Comparison of ENCODE assay signal across 18 mouse cellular contexts in the genomic region with DNA sequence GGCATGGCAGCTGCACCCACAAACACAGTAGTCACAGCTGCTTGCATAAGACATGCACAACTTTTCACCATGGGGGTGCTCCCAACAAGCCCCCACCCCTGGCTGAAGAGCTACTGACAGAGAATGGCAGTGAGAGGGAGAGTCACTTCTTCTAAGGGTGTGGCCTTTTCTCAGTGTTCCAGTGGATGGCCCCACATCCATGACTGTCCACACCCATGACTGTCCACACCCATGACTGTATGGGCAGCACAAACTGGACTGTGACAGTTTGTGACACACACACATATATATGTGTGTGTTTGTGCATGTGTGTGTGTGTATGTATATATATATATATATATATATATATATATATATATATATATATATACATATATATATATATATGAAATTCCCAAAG. TPM values are rescaled to one million over a fixed set of nuclear protein-coding genes. Genes with fewer than 3 reads are reported as not detected.
DNase-seq lines count a peak whose midpoint lies in the region; ATAC-seq and TF ChIP-seq lines count a peak whose summit lies in the region.
"Had no signal": no experiment of that assay in that cellular context is flagged by ENCODE, and none has a peak within 500 bp of the region (broad histone marks: within the 10 kb centered on the region; RNA-seq: fewer than 3 reads in every experiment).

No protein-coding gene starts in this region.

- no peaks in the 10 kb centered on the region for H3K27me3 ChIP-seq in intestine, embryonic 14.5 days (replicated peaks; ENCODE audit: control insufficient read depth, insufficient read depth, low read length)
- H3K27me3 ChIP-seq in intestine, embryonic 15.5 days (replicated peaks): no peaks in the 10 kb centered on the region
- H3K27me3 ChIP-seq in lung, embryonic 14.5 days (ENCODE audit: insufficient read depth, low read length): no peaks in the 10 kb centered on the region
- H3K27me3 ChIP-seq in hindbrain, embryonic 14.5 days (ENCODE audit: control insufficient read depth, insufficient read depth, low read length): no peaks in the 10 kb centered on the region
- H3K27me3 ChIP-seq: embryonic facial prominence, embryonic 12.5 days; heart, embryonic 12.5 days; liver, embryonic 15.5 days; neural tube, embryonic 12.5 days had no signal

- H3K4me2 ChIP-seq in intestine, embryonic 14.5 days (ENCODE audit: low read length): no peak overlapping the region
- no peak overlapping the region for H3K4me2 ChIP-seq in intestine, embryonic 15.5 days (replicated peaks)
- H3K4me2 ChIP-seq in lung, embryonic 14.5 days: no peak overlapping the region
- no peak overlapping the region for H3K4me2 ChIP-seq in hindbrain, embryonic 14.5 days (replicated peaks)
- H3K4me2 ChIP-seq: embryonic facial prominence, embryonic 12.5 days; heart, embryonic 12.5 days; liver, embryonic 15.5 days had no signal

- DNase-seq in intestine, embryonic 14.5 days (ENCODE audit: low spot score): no peak
- no peak for DNase-seq in lung, embryonic 14.5 days
- DNase-seq in lung, postnatal 14 days: no peak
- peak; percentile 31 for DNase-seq in c-Kit-positive CD71-positive TER-119-positive erythroid progenitor cells, embryonic 14.5 days (ENCODE audit: low spot score)
- no peak for DNase-seq in hindbrain, embryonic 14.5 days (ENCODE audit: low spot score)
- DNase-seq in right cerebral cortex, postnatal 4 days: no peak
- DNase-seq: adrenal gland, postnatal 25 days; cerebellum, adult 8-10 months; heart, postnatal 36 days had no signal

- no peaks in the 10 kb centered on the region for H3K9me3 ChIP-seq in intestine, embryonic 14.5 days (ENCODE audit: control insufficient read depth, low read length)
- no peaks in the 10 kb centered on the region for H3K9me3 ChIP-seq in intestine, embryonic 15.5 days
- H3K9me3 ChIP-seq in lung, embryonic 14.5 days (ENCODE audit: low read depth, low read length): no peaks in the 10 kb centered on the region
- no peaks in the 10 kb centered on the region for H3K9me3 ChIP-seq in hindbrain, embryonic 14.5 days (ENCODE audit: control insufficient read depth, low read length)
- H3K9me3 ChIP-seq: embryonic facial prominence, embryonic 12.5 days; limb, embryonic 10.5 days; liver, embryonic 15.5 days; neural tube, embryonic 12.5 days had no signal

- ATAC-seq in intestine, embryonic 14.5 days (replicated peaks; ENCODE audit: low FRiP score, low TSS enrichment, low read depth): no peak
- ATAC-seq in intestine, embryonic 15.5 days: no peak
- no peak for ATAC-seq in lung, embryonic 14.5 days (ENCODE audit: insufficient read depth)
- no peak for ATAC-seq in hindbrain, embryonic 14.5 days (ENCODE audit: low FRiP score)
- ATAC-seq in frontal cortex, adult (ENCODE audit: low TSS enrichment): no peak
- ATAC-seq: forebrain, embryonic 16.5 days had no signal

- H3K9ac ChIP-seq in intestine, embryonic 14.5 days (ENCODE audit: low read length): no peak overlapping the region
- H3K9ac ChIP-seq in intestine, embryonic 15.5 days: no peak overlapping the region
- H3K9ac ChIP-seq in lung, embryonic 14.5 days: no peak overlapping the region
- no peak overlapping the region for H3K9ac ChIP-seq in hindbrain, embryonic 14.5 days
- H3K9ac ChIP-seq: embryonic facial prominence, embryonic 12.5 days; heart, embryonic 12.5 days; liver, embryonic 15.5 days had no signal

- no peak overlapping the region for H3K4me3 ChIP-seq in intestine, embryonic 14.5 days (ENCODE audit: low read depth, low read length)
- H3K4me3 ChIP-seq in intestine, embryonic 15.5 days (replicated peaks): no peak overlapping the region
- H3K4me3 ChIP-seq in lung, embryonic 14.5 days (ENCODE audit: low read depth, low read length): no peak overlapping the region
- no peak overlapping the region for H3K4me3 ChIP-seq in hindbrain, embryonic 14.5 days (replicated peaks; ENCODE audit: low read length)
- H3K4me3 ChIP-seq: embryonic facial prominence, embryonic 12.5 days; heart, embryonic 12.5 days; left cerebral cortex, adult 2 months; limb, embryonic 10.5 days; liver, embryonic 15.5 days; neural tube, embryonic 12.5 days had no signal

- H3K36me3 ChIP-seq in intestine, embryonic 14.5 days (ENCODE audit: control insufficient read depth, insufficient read depth, low read length): no peaks in the 10 kb centered on the region
- H3K36me3 ChIP-seq in intestine, embryonic 15.5 days: no peaks in the 10 kb centered on the region
- no peaks in the 10 kb centered on the region for H3K36me3 ChIP-seq in lung, embryonic 14.5 days (ENCODE audit: insufficient read depth)
- no peaks in the 10 kb centered on the region for H3K36me3 ChIP-seq in hindbrain, embryonic 14.5 days (replicated peaks; ENCODE audit: control insufficient read depth, insufficient read depth)
- H3K36me3 ChIP-seq: embryonic facial prominence, embryonic 12.5 days; heart, embryonic 12.5 days; limb, embryonic 10.5 days; liver, embryonic 15.5 days; neural tube, embryonic 12.5 days had no signal

- no peak for TF ChIP-seq CTCF in lung, embryonic 14.5 days (IDR thresholded peaks at IDR 0.05; ENCODE audit: low read depth)

- peaks cover 46% of the 10 kb centered on the region for H3K4me1 ChIP-seq in intestine, embryonic 14.5 days (replicated peaks; ENCODE audit: control insufficient read depth, insufficient read depth, low read length)
- peaks cover 38% of the 10 kb centered on the region for H3K4me1 ChIP-seq in intestine, embryonic 15.5 days (replicated peaks)
- H3K4me1 ChIP-seq in lung, embryonic 14.5 days (ENCODE audit: insufficient read depth): peaks cover 39% of the 10 kb centered on the region
- H3K4me1 ChIP-seq in hindbrain, embryonic 14.5 days (replicated peaks; ENCODE audit: control insufficient read depth, insufficient read depth, low read length): peaks cover 25% of the 10 kb centered on the region

- H3K27ac ChIP-seq in intestine, embryonic 14.5 days (ENCODE audit: low read depth): peak overlapping the region; percentile 61; the same call in 1 of the 2 replicates
- no peak overlapping the region for H3K27ac ChIP-seq in intestine, embryonic 15.5 days
- peak overlapping the region; percentile 38 for H3K27ac ChIP-seq in lung, embryonic 14.5 days (ENCODE audit: low read depth)
- peak overlapping the region; percentile 29; the same call in 1 of the 2 replicates for H3K27ac ChIP-seq in hindbrain, embryonic 14.5 days
- H3K27ac ChIP-seq: embryonic facial prominence, embryonic 12.5 days; limb, embryonic 10.5 days; liver, embryonic 15.5 days had no signal

RNA-seq across cellular contexts. Expression of a gene that starts 42.8 kb away (rescaled TPM):
- polyA plus RNA-seq in intestine, embryonic 14.5 days (2014; fragmentation: Nextera tagmentation; extraction: Ambion mirVana): 16.3 and 19.4 TPM in 2 replicates
- polyA plus RNA-seq in intestine, embryonic 15.5 days (2015; fragmentation: Nextera tagmentation; extraction: Ambion mirVana): 22.3 and 27.1 TPM in 2 replicates
- polyA plus RNA-seq in lung, embryonic 14.5 days (2014; fragmentation: Nextera tagmentation; extraction: Ambion mirVana): 19.8 and 20.6 TPM in 2 replicates
- polyA plus RNA-seq in hindbrain, embryonic 14.5 days (2014; fragmentation: Nextera tagmentation; extraction: Ambion mirVana): 47.3 and 49.0 TPM in 2 replicates

RNA-seq across cellular contexts. Expression of a gene that starts 43.3 kb away (rescaled TPM):
- polyA plus RNA-seq in intestine, embryonic 14.5 days (2014; fragmentation: Nextera tagmentation; extraction: Ambion mirVana): 1.6 and 1.8 TPM in 2 replicates
- 1.9 and 2.1 TPM in 2 replicates for polyA plus RNA-seq in intestine, embryonic 15.5 days (2015; fragmentation: Nextera tagmentation; extraction: Ambion mirVana)
- polyA plus RNA-seq in lung, embryonic 14.5 days (2014; fragmentation: Nextera tagmentation; extraction: Ambion mirVana): 2.8 and 3.4 TPM in 2 replicates
- 6.1 and 6.9 TPM in 2 replicates for polyA plus RNA-seq in hindbrain, embryonic 14.5 days (2014; fragmentation: Nextera tagmentation; extraction: Ambion mirVana)
